Mouse (Mus musculus) common myeloid progenitor, adult 5-6 weeks (primary cell): ENCODE results near the gene Coa7. TPM values are rescaled to one million over a fixed set of nuclear protein-coding genes. Genes with fewer than 3 reads are reported as not detected.

Experiments
- ATAC-seq: replicated peaks from 2 replicates; pipeline ENCODE4 v1.8.0; 2016; ENCODE audit warnings: low read depth, mild to moderate bottlenecking, moderate TSS enrichment, inconsistent platforms; ENCODE audit not compliant: poor library complexity, severe bottlenecking
- total RNA-seq: library from RNA; stranded (forward); fragments of 200-1000, 187-1606 nt; gene quantifications from 2 replicates; pipeline ENCODE4 v1.2.3, GENCODE M21; 2017

Gene Coa7
- total RNA-seq, 1 experiment from 2014 or later = 35.8 TPM

DNA sequence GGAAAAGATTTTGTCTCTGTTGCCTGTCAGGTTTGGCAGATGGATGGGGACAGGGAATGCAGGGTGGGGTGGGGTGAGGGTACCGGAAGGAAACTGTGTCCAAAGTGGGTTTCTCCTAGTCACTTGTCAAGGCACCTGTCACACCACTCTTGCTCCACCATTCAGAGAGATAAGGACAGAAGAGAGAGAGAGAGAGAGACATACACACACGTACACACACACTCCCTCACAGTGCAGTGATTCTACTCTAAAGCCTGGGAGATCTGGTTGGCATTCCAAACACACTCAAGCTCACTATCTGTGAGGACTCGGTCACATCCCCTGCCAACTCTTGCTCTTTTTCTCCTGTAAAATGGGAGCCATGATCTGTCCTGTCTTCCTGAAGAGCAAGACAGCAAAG is 44.2 kb downstream of the Coa7 start:
- no peak for ATAC-seq

DNA sequence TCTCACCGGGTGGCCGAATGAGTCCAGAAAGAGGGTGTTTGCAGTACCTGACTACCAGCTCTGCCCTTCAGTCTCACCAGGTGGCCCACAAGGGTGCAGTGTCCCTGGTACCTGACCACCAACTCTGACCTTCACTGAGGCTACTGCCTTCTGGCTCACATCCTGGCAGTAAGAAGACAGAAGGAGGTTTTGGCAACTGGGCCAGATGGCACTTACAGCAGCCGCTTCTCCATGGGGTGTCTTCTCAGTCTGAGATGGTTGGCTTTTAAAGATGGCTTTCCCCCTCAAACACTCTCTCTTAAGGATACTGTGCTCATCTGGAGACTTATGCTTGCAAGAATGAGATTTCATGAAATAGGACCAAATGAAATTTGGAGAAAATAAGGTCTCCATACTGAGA is 51.5 kb downstream of the Coa7 start:
- ATAC-seq = no peak

DNA sequence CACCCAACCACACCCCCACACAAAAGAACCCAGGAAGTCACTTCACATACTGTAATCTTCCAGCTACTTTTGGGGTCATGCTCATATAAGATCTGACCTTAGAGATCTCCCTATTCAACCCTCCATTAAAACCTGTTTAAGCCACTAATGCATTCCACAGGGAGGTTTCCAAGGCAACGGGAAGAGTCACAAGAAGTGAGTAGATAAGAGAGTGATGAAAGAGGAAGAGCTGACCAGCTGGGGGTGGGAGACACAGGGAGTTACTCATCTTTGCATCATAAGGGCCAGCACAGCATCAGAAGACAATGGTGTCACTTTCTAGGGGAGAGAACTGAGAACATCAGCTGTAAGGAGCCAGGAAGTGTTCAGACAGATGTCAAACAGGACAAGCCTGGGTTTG is 52.2 kb downstream of the Coa7 start:
- ATAC-seq = peak; percentile 48

DNA sequence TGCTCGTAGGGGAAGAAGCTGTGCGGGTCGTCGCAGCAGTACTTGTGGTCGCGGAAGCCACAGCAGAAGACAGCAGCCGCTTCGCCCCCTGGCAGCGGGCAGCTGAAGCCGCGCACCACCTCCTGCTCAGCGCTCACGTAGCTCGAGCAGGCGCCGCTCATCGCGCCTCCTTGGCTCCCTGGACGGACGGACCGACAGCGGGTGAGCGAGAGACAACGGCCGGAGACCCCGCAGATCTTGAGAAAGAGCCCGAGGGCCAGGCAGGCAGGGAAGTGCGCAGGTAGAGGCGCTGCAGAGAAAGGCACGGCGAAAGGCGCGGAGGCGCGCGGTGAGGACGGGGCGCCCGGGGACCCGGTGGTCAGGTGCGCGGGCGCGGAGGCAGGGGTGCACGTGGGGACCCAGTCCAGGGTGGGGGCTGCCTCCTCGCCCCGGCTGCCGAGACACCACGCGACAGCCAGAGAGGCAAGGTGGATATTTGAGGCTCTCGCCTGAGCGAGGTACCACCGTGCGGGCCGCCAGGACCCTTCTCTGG is 55.3 kb downstream of the Coa7 start, which contains the start of gene Shisal2a:
Gene Shisal2a, minus strand, starts transcription at position 167 of the 532 bp plus-strand sequence.
- ATAC-seq = peak; percentile 64

DNA sequence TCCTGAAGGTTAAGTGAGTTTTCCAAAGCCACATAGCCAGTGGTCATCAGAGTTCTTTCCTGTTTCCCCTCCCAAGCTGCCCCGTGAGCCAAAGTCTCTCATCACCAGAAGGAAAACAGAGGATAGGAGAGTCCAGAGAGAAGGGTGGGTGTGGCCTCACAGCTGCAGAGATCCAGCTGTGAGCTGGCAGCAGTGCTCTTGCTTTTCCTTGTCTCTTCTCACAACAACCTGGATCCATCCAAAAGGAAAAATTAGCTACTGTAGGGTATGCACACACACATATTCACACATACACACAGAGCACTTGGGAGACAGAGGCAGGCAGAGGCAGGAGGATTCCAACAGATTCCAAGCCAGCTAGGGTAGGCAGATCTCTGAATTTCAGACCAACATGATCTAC is 58.1 kb downstream of the Coa7 start:
- ATAC-seq = no peak

DNA sequence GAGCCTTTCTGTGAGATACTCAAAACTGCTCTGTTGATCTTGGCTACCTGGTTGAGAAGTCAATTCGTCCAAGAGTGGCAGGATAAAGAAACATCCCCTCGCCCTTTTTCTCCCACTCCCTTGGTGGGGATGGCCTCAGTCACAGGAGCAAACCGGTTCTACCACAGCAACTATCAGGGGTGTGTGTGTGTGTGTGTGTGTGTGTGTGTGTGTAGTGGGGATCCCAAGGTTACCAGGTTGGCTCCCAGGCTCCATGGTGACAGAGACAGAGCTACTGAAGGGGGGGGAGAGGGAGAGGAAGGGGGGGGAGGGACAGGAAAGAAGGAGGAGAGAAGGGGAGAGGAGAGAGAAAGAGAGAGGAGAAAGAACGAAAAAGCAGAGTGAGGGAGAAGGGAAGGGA is 59.2 kb downstream of the Coa7 start:
- no peak for ATAC-seq

DNA sequence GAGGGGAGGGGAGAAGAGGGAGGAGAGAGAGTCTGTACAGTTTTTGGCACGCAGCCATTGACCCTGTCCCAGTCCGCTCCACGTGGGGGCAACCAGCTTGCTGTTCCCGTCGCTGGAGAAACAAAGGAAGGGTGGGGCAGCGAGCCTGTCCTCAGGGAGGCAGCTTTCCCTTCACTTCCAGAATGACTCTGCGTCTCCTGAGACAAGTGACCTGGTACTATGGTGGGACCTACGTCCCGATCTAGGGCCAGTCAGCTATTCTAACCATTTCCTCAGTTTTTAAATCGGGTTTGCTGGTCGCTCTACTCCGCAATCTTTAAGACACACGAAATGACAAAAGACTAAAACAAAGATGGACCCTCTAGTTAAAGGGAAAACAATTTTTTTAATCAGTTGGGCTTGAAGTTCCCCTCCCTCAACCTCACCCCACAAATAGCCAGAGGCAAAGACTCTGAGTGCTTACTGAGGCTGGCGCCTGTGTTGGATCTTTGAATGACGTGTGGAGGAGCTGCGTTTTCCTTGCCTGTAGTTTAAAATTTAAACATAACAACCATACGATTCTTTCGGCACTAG is 59.8 kb downstream of the Coa7 start:
- ATAC-seq = peak; percentile 64

DNA sequence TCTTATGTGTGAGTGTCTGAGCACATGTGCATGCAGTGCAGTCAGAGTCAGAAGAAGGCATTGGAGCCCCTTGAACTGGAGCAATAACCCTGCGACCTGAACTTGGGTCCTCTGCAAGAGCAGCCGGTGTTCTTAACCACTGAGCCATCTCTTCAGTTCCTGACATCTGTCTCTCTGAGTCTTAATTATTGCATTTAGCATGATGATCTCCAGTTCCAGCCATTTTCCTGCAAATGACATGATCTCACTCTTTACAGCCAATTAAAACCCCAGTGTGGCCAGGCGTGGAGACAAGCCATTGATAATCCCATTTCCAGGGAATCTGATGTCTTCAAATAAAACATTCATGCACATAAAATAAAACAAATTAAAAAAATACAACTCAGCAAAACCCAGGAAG is 60.8 kb downstream of the Coa7 start:
- ATAC-seq = no peak

DNA sequence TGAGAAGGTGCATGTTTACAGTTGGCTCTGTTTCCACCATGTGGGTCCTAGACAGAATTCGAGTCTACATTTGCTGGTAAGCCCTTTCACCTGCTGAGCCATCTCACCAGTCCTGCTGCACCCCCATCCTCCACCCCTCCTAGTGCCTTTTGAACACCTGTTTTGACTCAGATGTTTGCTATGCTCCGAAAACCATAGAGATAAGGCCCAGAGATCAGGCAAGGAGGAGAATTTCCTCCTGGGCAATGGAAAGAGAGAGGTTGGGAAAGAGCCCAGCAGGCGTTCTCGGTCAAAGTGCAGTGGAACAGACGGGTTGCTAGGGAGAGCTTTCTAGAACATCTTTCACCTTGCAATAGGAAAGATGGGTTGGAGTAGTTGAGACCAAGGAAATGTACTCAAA is 63.2 kb downstream of the Coa7 start:
- no peak for ATAC-seq

Other genes with a start within 250 kb of the Coa7 start
- not detected in 2 replicates for gene Podn, start 231.7 kb upstream of the Coa7 start, total RNA-seq
- 174 and 175 TPM in 2 replicates for gene Scp2, start 183.1 kb upstream of the Coa7 start, total RNA-seq
- gene Echdc2, start 162.7 kb upstream of the Coa7 start, total RNA-seq = not detected in 2 replicates
- not detected in 2 replicates for gene Zyg11a, start 110.1 kb upstream of the Coa7 start, total RNA-seq
- 24.9 and 26.6 TPM in 2 replicates for gene Zyg11b, start 27.0 kb upstream of the Coa7 start, total RNA-seq
- gene Shisal2a, start 55.2 kb downstream of the Coa7 start, total RNA-seq = not detected in 2 replicates
- 0.14 and 1.8 TPM in 2 replicates for gene Gpx7, start 78.8 kb downstream of the Coa7 start, total RNA-seq
- 61.8 and 73.6 TPM in 2 replicates for gene Tut4, start 131.3 kb downstream of the Coa7 start, total RNA-seq